Mouse (Mus musculus): ENCODE measurements around the gene Aco2.

GRCm38 (mm10) chr15:81921255-81921654, 49.1 kb downstream of the Aco2 start:
- TF ChIP-seq POLR2A (IDR thresholded peaks at IDR 0.05; ENCODE audit: extremely low read depth, insufficient read depth, low read length) = no peak
- TF ChIP-seq CTCF (IDR thresholded peaks at IDR 0.05; ENCODE audit: low read depth, low read length) = no peak
